Mouse (Mus musculus) urinary bladder, postnatal 10 days (tissue): ENCODE measurements around the gene Baz2a.

Experiments used
- DNase-seq: peaks from one replicate; pipeline ENCODE4 v3.0.0; 2022; ENCODE audit warnings: low spot score

Baz2a gene

GRCm38 (mm10) chr10:128177316-128177715 lies 85.9 kb downstream of the Baz2a start:
- DNase-seq, result no peak
